Mouse (Mus musculus): ENCODE measurements around the gene Slc36a3. TPM values are rescaled to one million over a fixed set of nuclear protein-coding genes. Genes with fewer than 3 reads are reported as not detected.

Gene Slc36a3
- polyA plus RNA-seq, 1 experiment from 2014 or later, result not detected

DNA sequence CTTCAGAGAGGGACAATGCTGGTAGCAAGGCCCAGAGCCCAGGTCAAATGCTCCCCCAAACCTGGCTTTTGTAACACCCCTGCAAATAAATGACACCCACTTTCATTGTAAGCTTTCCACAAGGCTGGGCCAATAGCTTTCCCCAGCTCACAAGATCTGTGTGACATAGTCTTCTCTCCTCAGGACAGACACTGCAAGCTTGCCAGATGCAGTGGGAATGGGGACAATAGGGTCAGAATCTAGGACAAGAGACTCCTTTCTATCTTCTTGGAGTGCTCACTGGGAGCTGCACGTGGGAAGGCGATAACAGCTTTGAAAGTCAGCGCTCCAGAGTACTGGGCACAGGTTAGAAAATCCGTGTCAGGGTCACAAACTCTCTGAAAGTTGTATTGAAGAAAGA is 72.3 kb downstream of the Slc36a3 start:
- Histone ChIP-seq H3K4me1 (peaks cover 28% of the 10 kb centered on the region), H3K9ac (replicated peaks) (no peak overlapping the region), H3K27me3 (peaks cover 4% of the 10 kb centered on the region; the same call in 1 of the 2 replicates), H3K36me3 (no peaks in the 10 kb centered on the region), H3K27ac (replicated peaks) (no peak overlapping the region), H3K9me3 (no peaks in the 10 kb centered on the region), H3K4me3 (no peak overlapping the region), H3K4me2 (replicated peaks) (no peak overlapping the region)
- ATAC-seq (replicated peaks), result no peak
- 70% methylated on average over 4 of the region's 4 CpGs for WGBS

DNA sequence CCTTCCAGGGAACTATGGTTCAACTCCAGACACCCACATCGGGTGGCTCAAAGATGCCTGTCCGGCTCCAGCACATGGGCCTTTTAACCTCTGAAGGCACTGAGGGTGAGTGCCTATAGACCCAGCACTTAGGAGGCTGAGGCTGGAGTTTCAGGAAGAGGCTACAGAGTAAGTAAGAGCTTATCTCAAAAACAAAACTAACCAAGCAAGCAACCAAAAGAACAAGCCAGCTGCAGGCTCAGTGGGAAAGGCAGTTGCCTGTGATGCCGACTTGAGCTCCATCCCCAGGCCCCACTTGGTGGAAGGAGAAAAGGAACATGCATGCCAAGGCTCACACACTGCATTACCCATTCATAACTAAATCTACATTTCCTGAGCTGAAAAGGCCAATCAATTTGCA is 73.0 kb downstream of the Slc36a3 start:
- 57% methylated on average over 3 of the region's 3 CpGs for WGBS
- Histone ChIP-seq H3K27ac (replicated peaks) (no peak overlapping the region), H3K4me1 (peaks cover 28% of the 10 kb centered on the region), H3K9ac (replicated peaks) (no peak overlapping the region), H3K9me3 (no peaks in the 10 kb centered on the region), H3K4me2 (replicated peaks) (no peak overlapping the region; the same call in 1 of the 2 replicates), H3K4me3 (peak overlapping the region; percentile 46), H3K27me3 (peaks cover 4% of the 10 kb centered on the region; the same call in 1 of the 2 replicates), H3K36me3 (no peaks in the 10 kb centered on the region)
- no peak for ATAC-seq (replicated peaks)

DNA sequence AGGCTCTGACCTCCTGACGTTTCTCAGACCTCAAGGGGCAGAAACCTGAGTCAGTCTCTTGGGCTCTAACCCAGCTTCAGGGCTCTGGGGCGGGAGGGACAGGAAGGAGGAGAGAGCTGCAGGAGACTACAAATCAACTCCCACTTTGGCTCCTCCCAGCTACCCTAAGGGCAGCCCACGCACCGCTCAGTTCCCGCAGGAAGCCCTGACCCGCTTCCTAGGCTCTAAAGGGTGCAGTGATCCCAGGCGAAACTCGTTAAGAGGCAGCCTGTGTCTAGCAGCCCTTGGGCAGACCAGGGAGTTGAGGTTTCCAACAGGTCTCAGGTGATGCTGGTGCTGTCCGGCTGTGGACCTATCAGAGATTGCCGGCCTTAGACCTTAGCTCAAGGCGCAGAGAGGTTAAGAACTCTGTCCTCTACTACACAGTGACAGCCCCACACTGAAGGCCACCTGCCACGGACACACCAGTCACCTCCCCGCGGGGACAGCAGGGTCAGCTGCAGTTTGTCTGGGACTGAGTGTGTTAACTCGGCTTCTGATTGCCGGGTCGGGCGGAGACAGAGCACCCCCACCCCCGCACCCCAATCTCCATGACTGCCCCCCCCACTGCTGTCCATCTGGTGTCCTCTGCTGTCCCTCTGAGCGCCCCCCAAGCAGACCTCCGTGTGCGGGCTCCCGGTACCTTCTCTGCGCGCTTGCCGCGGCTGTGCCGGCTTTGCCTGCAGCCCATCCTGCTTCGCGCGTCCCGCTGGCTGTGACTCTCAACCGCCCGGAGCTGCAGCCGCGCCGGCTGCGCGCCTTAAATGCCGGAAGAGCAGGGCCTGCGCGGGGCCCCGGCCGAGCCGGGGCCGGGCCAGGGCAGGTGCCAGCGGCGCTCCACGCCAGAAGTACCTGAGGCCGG is 73.9 kb downstream of the Slc36a3 start, which contains the start of gene Ccdc69:
TSS of gene Ccdc69 (minus strand) at position 801 of the 901 bp plus-strand sequence.
- peak within 1 kb of the TSS; percentile 46 for H3K4me3 ChIP-seq
- H3K4me2 ChIP-seq (replicated peaks), result peak within 1 kb of the TSS; percentile 92
- under 1% methylated on average over 50 of the region's 50 CpGs for WGBS
- H3K9me3 ChIP-seq, result no peaks in the 10 kb centered on the region
- no peak within 1 kb of the TSS for H3K27ac ChIP-seq (replicated peaks)
- ATAC-seq (replicated peaks), result peak; percentile 75
- H3K9ac ChIP-seq (replicated peaks), result peak within 1 kb of the TSS; percentile 51
- peaks cover 28% of the 10 kb centered on the region for H3K4me1 ChIP-seq
- H3K36me3 ChIP-seq, result no peaks in the 10 kb centered on the region
- peaks cover 4% of the 10 kb centered on the region; the same call in 1 of the 2 replicates for H3K27me3 ChIP-seq

DNA sequence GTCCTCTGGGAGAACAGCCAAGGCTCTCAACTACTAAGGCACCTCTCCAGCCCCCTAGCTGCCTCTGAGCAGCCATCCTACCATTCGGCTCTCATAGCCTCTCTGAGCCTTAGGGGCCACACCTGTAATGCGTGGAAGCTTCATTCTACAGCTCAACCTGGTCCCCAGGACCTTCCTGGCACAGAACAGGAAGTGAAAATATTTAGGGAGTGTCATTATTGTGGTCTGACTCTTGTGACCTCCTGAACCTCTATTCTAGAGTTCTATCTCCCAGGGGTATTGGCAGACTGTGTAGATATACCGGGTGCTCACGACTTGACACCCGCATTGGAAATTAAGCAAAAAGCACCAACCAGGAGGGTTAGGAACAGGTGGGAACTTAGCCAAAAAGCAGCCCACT is 75.3 kb downstream of the Slc36a3 start:
- Histone ChIP-seq H3K27ac (replicated peaks) (no peak overlapping the region), H3K4me1 (peaks cover 28% of the 10 kb centered on the region), H3K36me3 (no peaks in the 10 kb centered on the region), H3K27me3 (peaks cover 4% of the 10 kb centered on the region; the same call in 1 of the 2 replicates), H3K4me2 (replicated peaks) (no peak overlapping the region), H3K4me3 (no peak overlapping the region), H3K9me3 (no peaks in the 10 kb centered on the region), H3K9ac (replicated peaks) (no peak overlapping the region)
- 90% methylated on average over 5 of the region's 5 CpGs for WGBS
- no peak for ATAC-seq (replicated peaks)

DNA sequence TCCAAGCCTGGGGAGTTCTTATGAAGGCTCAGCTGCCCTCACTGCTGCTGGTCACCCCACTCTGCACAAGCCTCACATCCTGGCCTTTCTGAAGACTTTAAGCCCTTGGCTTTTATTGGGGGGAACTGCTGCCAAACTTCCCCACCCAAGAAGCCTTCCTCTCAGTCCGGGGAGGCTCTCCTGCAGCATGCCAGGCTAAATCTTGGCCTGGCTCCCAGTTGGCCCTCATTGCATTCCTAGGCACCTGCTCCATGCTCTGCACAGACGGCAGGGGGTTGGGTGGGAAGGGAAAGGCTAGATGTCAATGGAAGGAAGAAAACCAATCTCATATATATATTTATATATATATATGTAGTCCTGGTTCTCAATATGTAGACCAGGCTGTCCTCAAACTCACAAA is 75.9 kb downstream of the Slc36a3 start:
- Histone ChIP-seq H3K4me1 (peaks cover 28% of the 10 kb centered on the region), H3K4me3 (no peak overlapping the region), H3K36me3 (no peaks in the 10 kb centered on the region), H3K9ac (replicated peaks) (no peak overlapping the region), H3K27me3 (peaks cover 4% of the 10 kb centered on the region; the same call in 1 of the 2 replicates), H3K27ac (replicated peaks) (no peak overlapping the region), H3K9me3 (no peaks in the 10 kb centered on the region), H3K4me2 (replicated peaks) (no peak overlapping the region)
- ATAC-seq (replicated peaks), result no peak
- WGBS, result 30% methylated on average over 2 of the region's 2 CpGs

Other genes starting within 250 kb of the Slc36a3 start
- 17.0 and 17.2 TPM in 2 replicates for gene Gpx3, start 249.3 kb downstream of the Slc36a3 start, polyA plus RNA-seq (2015; fragmentation: Nextera tagmentation; extraction: Ambion mirVana)
- gene Tnip1, start 188.8 kb downstream of the Slc36a3 start, polyA plus RNA-seq (2015; fragmentation: Nextera tagmentation; extraction: Ambion mirVana), result 11.3 and 13.2 TPM in 2 replicates
- 39.9 and 40.8 TPM in 2 replicates for gene Anxa6, start 118.3 kb downstream of the Slc36a3 start, polyA plus RNA-seq (2015; fragmentation: Nextera tagmentation; extraction: Ambion mirVana)
- gene Ccdc69, start 73.6 kb downstream of the Slc36a3 start, polyA plus RNA-seq (2015; fragmentation: Nextera tagmentation; extraction: Ambion mirVana), result 0.32 and 0.34 TPM in 2 replicates
- gene Gm2a, start 53.6 kb downstream of the Slc36a3 start, polyA plus RNA-seq (2015; fragmentation: Nextera tagmentation; extraction: Ambion mirVana), result 18.7 and 18.9 TPM in 2 replicates
- gene Slc36a2, start 33.4 kb upstream of the Slc36a3 start, polyA plus RNA-seq (2015; fragmentation: Nextera tagmentation; extraction: Ambion mirVana), result 0.08 TPM in 1 of 2 replicates, not detected in the other
- gene Slc36a1, start 52.6 kb upstream of the Slc36a3 start, polyA plus RNA-seq (2015; fragmentation: Nextera tagmentation; extraction: Ambion mirVana), result 2.6 and 3.0 TPM in 2 replicates
- gene Fat2, start 184.9 kb upstream of the Slc36a3 start, polyA plus RNA-seq (2015; fragmentation: Nextera tagmentation; extraction: Ambion mirVana), result 0.03 TPM in 2 replicates